Mouse (Mus musculus) lung, postnatal 0 days (tissue): ENCODE results near the gene Lrrc45.

ENCODE experiments used
- CTCF ChIP-seq: IDR thresholded peaks from 2 replicates; pipeline ENCODE4 v1.5.1; 2016; ENCODE audit warnings: antibody characterized with exemption, mild to moderate bottlenecking
- EP300 ChIP-seq: IDR thresholded peaks from 2 replicates; pipeline ENCODE4 v1.6.1; 2016; ENCODE audit warnings: antibody characterized with exemption, mild to moderate bottlenecking, control low read depth

DNA sequence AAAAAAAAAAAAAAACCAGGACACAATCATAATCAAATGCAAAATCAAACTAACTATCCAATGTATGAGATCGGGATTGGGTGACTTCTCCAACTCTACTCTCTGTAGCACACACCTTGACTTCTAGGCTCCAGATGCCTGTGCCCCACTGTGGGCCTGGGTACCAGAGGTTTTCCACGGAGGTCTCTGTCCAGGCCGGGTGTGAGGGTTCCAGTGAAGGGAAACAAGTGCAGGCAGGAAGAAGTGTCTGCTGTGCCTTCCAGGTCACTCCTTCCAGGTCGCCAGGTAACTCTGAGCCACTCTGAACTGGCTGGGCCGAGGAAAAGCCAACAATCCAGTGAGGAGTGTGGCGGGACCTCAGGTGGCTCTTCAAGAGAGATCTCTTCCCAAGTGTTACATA lies 22.7 kb downstream of the Lrrc45 start:
- TF ChIP-seq EP300 (no peak), CTCF (no peak)
